Mouse (Mus musculus) adipocyte (in vitro differentiated cells): ENCODE data around the gene D330045A20Rik.
"Not testable (repeated sequence)": the region's sequence is repeated elsewhere in the genome, so short reads cannot be mapped to it uniquely, and the experiment has no call there.

Experiments
- DNase-seq: peaks from one replicate; pipeline ENCODE4 v3.0.0-alpha.2; 2016; ENCODE audit warnings: low spot score

The D330045A20Rik gene

DNA sequence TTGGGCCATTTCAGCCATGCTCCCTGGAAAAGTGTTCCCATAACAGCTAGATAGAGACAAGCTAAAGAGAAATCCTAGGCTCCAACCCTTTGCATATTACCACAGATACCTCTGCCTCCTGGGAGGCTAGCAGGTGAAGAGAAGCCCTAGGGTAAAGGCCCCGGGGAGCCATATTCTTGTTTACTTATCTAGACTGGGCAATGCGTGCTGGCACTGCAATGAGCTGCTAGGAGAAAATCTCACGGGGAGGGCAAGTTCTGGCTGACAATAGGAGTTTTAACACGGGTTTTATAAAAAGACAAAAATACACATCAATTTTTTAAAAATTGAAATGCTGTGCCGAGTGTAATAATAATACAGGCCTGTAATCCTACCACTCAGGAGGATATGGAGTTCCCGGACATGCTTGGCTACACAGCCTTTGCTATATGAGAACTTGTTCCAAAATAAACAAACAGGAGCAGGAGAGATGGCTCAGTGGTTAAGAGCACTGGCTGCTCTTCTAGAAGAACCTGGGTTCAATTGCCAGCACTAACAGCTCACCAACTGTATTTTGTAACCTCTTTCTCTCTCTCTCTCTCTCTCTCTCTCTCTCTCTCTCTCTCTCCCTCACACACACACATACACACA lies 98.6 kb downstream of the D330045A20Rik start:
- DNase-seq: peak; percentile 58

- no peak for DNase-seq
Measured at GRCm38 (mm10) chrX:139583616-139584015, 103.4 kb downstream of the D330045A20Rik start.

GRCm38 (mm10) chrX:139586676-139587075 lies 106.5 kb downstream of the D330045A20Rik start:
- not testable (repeated sequence) for DNase-seq

- DNase-seq: no peak
Measured at GRCm38 (mm10) chrX:139596404-139596803, 116.2 kb downstream of the D330045A20Rik start.
